Mouse (Mus musculus): Measurements from ENCODE around the gene Dusp15.

- TF ChIP-seq GATA1 (IDR thresholded peaks at IDR 0.05; ENCODE audit: borderline replicate concordance, low read length) (no peak), FLI1 (IDR thresholded peaks at IDR 0.05; ENCODE audit: low read length) (no peak)
Measured at GRCm38 (mm10) chr2:152976991-152977390, 25.5 kb upstream of the Dusp15 start.
